Mouse (Mus musculus) myocyte (in vitro differentiated cells): Measurements from ENCODE around the gene Cgnl1.

Experiments used
- E2F4 ChIP-seq: IDR thresholded peaks from one replicate; pipeline ENCODE4 v1.6.1; 2011; ENCODE audit warnings: mild to moderate bottlenecking, control low read depth, moderate library complexity; ENCODE audit not compliant: insufficient read depth
- MAX ChIP-seq: IDR thresholded peaks from one replicate; pipeline ENCODE4 v1.6.1; 2011; ENCODE audit warnings: low read depth, mild to moderate bottlenecking, control low read depth
- MYOD1 ChIP-seq, 3 experiments: IDR thresholded peaks; one replicate each; pipeline ENCODE4 v1.6.1; 2011; ENCODE audit warnings: control low read depth in 2 of 3, low read depth in 2 of 3, mild to moderate bottlenecking in 2 of 3, moderate library complexity in 1 of 3; ENCODE audit not compliant: insufficient read length in 2 of 3, control insufficient read depth in 1 of 3
- POLR2A ChIP-seq: IDR thresholded peaks from one replicate; pipeline ENCODE4 v1.6.1; 2011; ENCODE audit warnings: low read depth, mild to moderate bottlenecking, control low read depth, moderate library complexity; ENCODE audit not compliant: insufficient read length
- REST ChIP-seq: IDR thresholded peaks from one replicate; pipeline ENCODE4 v1.6.1; 2011; ENCODE audit warnings: mild to moderate bottlenecking, control low read depth, moderate library complexity; ENCODE audit not compliant: insufficient read depth, insufficient read length
- TCF12 ChIP-seq: IDR thresholded peaks from one replicate; pipeline ENCODE4 v1.6.1; 2011; ENCODE audit warnings: mild to moderate bottlenecking, control low read depth; ENCODE audit not compliant: poor library complexity, insufficient read depth, severe bottlenecking
- USF1 ChIP-seq: IDR thresholded peaks from one replicate; pipeline ENCODE4 v1.6.1; 2011; ENCODE audit warnings: low read depth, mild to moderate bottlenecking, control low read depth, moderate library complexity

DNA sequence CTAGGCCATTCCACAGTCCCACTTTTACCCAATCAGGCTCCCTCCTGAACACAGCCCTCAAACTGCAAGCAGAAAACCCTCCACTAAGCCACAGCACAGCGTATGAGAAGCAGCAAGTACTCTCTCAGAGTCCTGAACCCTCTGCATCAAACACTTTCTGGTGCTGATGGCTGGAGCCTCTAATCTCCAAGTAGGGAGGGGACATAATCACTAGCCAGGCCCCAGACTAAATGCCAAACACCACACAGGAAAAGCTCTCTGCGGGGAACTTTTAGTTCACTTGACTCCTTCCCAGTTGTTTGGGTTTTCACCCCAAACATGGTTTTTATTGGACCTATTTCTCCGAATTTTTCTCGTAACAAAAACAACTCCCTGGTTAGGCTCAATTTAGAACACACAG, 25.0 kb downstream of the Cgnl1 start:
- TF ChIP-seq MYOD1 (IDR thresholded peaks at IDR 0.05; ENCODE audit: control insufficient read depth in 1 of 3, insufficient read length in 2 of 3, low read depth in 2 of 3) (no peak), USF1 (no peak), POLR2A (no peak), TCF12 (no peak), E2F4 (no peak), REST (no peak), MAX (no peak)
